Mouse (Mus musculus): ENCODE measurements around the gene Prkci.

- TF ChIP-seq GATA1 (IDR thresholded peaks at IDR 0.05; ENCODE audit: low read length): no peak
- TF ChIP-seq TAL1 (IDR thresholded peaks at IDR 0.05; ENCODE audit: low read length): no peak
Observed at GRCm38 (mm10) chr3:30999401-31000017, 4.0 kb downstream of the Prkci start.

All from erythroblast, embryonic 14.5 days (primary cell).